Mouse (Mus musculus) large intestine, adult 2 months (tissue): ENCODE data around the gene Fhod1. TPM values are rescaled to one million over a fixed set of nuclear protein-coding genes. Genes with fewer than 3 reads are reported as not detected.
"Not testable (repeated sequence)": the region's sequence is repeated elsewhere in the genome, so short reads cannot be mapped to it uniquely, and the experiment has no call there.

ENCODE experiments used
- DNase-seq: peaks from one replicate; pipeline ENCODE4 v3.0.0-alpha.2; 2012; ENCODE audit warnings: low read depth, low spot score
- WGBS: fragments of 180-500 bp; shearing (Covaris S2); methylation state at CpG from one replicate; pipeline ENCODE4 v1.1.7; 2018; 5-methylcytosine and 5-hydroxymethylcytosine counted together
- polyA plus RNA-seq: library from polyadenylated mRNA; depleted of rRNA; stranded (reverse); fragments of >200 nt; gene quantifications from 2 replicates; pipeline ENCODE4 v1.2.3, GENCODE M21; 2012

Fhod1 gene
- polyA plus RNA-seq, 1 experiment = 20.1 TPM

DNA sequence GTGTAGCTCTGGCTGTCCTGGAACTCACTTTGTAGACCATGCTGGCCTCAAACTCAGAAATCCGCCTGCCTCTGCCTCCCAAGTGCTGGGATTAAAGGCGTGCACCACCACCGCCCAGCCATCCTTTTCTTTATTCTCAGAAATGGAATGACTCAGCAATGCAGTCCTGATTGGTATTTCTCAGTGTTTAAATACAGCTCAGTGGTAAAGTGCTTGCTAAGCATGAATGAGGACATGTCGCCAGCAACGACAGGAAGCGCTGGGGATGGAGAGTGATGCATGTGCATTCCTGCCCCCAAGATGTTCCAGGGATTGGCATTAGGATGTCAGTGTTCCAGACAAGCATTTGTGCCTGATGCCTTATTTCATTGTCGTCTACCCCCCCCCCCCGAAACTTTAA, 44.4 kb downstream of the Fhod1 start:
- WGBS = 78% methylated on average over 8 of the region's 8 CpGs
- no peak for DNase-seq

- no peak for DNase-seq
- WGBS = 79% methylated on average over 8 of the region's 8 CpGs
Measured at GRCm38 (mm10) chr8:105299962-105300361, 47.8 kb downstream of the Fhod1 start.

DNA sequence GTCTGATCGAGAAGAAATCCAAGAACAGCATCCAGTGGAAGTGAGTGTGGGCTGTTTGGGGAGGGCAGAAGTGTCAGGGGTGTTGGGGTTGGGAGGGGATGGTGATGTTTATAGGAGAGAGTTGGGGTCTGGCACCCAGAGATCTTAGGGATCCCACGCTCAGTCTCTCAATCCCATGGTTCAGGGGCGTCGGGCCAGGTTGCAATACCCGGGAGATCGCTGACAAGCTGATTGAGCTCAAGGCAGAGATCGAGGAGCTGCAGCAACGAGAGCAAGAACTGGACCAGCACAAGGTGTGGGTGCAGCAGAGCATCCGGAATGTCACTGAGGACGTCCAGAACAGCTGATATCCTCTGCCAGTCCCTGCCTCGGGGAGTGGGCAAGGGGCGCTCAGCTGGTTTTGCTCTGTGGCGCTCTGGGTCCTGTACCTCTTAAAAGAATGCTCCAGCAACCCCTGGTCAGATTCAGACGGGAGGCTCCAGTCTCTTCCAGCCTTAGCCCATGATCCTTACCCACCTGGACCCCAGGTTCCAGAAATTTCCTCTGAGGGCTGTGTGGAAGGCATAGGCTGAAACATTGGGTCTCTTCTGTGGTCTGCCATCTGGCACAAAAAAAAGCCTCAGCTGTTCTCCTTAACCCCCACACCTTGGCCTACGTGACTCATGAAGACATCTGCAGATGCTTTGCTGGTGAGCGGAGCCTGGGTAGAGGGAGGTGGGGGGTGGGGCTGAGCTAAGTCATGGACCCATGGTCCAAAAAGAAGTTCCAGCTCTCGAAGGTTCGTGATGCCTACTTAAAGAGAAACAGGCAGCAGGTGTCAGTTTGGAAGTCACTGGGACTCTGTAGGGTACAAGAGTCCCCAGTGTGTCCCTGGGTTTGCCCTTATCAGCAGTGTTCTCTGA, 49.2 kb downstream of the Fhod1 start:
- 32% methylated on average over 18 of the region's 18 CpGs for WGBS
- DNase-seq = no peak

DNA sequence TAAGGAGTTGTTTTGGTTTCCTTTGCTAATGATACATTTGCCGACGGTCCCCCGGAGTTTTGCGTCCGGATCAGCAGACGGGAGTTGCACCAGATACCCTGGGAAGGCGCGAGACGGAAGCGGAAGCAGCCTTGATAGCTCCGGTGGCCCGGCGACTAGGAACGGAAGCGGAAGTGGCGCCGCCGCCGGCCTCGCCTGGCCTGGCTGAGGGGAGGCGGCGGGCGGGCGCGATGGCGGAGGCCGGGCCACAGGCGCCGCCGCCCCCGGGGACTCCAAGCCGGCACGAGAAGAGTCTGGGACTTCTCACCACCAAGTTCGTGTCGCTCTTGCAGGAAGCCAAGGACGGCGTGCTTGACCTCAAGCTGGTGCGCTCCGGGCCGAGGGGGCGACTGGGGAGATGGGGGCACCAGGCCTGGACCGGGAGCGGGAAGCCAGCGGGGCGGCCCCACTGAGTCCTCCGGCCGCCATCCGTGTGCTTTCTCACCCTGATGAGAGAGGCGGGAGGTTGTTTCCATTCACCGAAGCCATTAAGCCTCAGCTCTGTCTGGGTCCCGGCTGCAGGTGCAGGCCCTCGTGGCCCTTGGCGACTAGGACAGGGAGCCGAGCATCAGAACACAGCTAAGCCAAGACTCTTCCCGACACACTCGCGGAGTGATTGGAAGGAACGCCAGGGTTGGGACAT, 50.1 kb downstream of the Fhod1 start, which contains the start of gene E2f4:
TSS of gene E2f4 (plus strand) at position 153 of the 682 bp plus-strand sequence.
- WGBS = 1% methylated on average over 58 of the region's 58 CpGs
- peak; percentile 82 for DNase-seq

DNA sequence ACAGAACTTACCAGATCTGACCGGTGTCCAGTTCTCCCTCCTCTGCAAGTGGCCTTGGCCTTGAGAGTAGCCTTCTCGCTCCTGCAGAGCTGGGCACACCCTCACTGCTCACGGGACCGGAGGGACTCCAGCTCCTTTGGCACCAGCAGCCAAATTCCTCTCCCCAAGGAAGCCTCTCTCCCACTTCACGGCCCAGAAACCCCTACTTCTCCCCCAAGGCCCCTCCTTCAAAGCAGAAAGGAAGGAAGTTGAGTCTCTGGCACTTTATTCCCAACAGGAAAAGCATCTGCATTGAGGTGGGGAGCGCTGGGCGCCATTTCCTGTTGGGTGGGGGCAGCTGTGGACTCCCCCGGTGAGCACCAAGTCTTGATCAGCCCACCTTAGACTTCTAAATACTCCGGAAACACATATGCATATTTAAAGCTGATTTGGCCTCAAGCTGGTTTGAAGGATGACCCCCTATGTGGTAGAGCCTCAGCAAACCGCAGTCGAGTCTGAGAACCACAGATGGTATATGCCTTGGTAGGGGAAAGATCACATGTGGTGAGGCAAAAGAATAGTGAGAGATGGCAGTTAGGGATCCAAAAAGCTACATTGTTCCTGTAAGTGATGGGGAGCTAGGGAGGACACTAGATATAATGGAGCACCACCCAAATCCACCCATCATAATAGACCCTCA, 51.7 kb downstream of the Fhod1 start, which contains the start of gene Exoc3l:
TSS of gene Exoc3l (minus strand) at position 207 of the 679 bp plus-strand sequence.
- WGBS = 63% methylated on average over 11 of the region's 11 CpGs
- no peak for DNase-seq

- WGBS = 70% methylated on average over 11 of the region's 11 CpGs
- no peak for DNase-seq
Measured at GRCm38 (mm10) chr8:105295256-105295655, 52.5 kb downstream of the Fhod1 start.

GRCm38 (mm10) chr8:105294776-105295175, 53.0 kb downstream of the Fhod1 start:
- 68% methylated on average over 9 of the region's 9 CpGs for WGBS
- no peak for DNase-seq

DNA sequence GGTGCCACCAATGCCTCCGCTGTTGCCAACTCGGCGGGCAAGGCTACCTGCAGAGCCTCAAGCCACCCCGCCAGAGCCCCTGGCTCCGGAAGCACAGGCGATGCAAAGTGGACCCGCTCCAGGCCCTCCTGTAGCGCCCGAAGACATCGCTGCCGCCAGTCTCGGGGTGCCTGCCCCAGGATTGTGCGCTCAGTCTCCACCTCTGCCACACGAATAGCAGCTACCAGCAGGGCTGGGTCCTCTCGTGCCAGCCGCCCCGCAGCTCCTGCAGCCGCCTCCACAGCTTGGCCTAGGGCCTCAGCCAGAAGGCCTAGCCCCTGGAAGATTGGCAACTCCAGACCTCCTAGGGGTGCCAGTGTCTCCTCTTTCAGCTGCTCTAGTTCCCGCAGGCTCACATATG, 54.3 kb downstream of the Fhod1 start:
- DNase-seq = no peak
- 78% methylated on average over 19 of the region's 19 CpGs for WGBS

GRCm38 (mm10) chr8:105292471-105292870, 55.3 kb downstream of the Fhod1 start:
- DNase-seq = no peak
- WGBS = 83% methylated on average over 7 of the region's 7 CpGs

DNA sequence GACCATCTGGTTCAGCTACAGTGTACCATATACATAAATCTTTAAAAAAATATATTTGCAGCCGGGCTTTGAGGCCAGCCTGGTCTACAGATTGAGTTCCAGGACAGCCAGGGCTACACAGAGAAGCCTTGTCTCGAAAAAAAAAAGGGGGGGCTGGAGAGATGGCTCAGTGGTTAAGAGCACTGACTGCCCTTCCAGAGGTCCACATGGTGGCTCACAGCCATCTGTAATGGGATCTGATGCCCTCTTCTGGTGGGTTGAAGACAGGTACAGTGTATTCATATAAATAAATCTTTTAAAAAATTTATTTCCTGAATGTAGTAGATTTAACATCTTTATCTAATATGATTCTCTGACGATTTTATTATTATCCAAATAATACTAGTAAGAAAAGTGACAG, 56.0 kb downstream of the Fhod1 start:
- 67% methylated on average over 3 of the region's 3 CpGs for WGBS
- DNase-seq = not testable (repeated sequence)

GRCm38 (mm10) chr8:105291364-105291763, 56.4 kb downstream of the Fhod1 start:
- WGBS = 64% methylated on average over 8 of the region's 8 CpGs
- DNase-seq = not testable (repeated sequence)

DNA sequence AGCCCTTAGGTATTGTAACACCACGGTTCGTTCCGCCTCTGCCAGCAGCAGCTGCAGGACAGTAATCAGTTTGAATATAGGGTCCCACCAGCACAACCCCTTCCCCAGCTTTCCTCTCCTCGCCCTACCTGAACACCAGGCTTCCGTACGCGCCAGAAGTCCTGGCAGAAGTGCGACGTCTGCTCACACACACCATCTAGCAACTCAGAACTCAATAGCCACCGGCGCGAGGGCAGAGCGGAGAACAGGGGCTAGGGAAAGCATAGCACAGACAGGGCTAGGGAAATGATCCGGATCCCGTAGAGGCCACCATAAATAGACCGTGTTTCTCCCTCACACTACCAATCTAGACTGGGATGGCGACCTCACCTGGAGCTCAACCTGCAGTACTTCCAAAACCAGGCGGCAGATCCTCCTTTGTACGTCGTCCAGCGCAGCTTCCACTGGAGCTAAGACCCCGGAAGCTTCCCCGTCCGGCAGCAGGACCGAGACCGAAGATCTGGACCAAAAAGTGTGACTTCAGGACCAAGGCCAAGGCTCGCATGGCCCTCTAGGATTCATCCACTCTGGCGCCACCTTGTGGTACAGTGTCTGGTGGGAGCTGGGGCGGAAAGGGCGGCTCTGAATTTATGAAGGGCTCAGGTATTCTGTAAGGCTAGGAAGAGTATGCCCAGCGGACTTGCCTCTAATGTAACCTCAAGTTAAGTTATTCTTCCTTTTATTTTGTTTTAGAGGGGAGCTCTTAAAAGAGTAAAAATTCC, 57.0 kb downstream of the Fhod1 start:
- DNase-seq = peak; percentile 94
- 11% methylated on average over 31 of the region's 31 CpGs for WGBS

- DNase-seq = no peak
- WGBS = 2% methylated on average over 43 of the region's 43 CpGs
Measured at GRCm38 (mm10) chr8:105289805-105290460, 57.8 kb downstream of the Fhod1 start, which contains the start of gene 4931428F04Rik. 4931428F04Rik (minus strand) TSS chr8:105289864.

GRCm38 (mm10) chr8:105288958-105289732, 58.6 kb downstream of the Fhod1 start:
- WGBS = under 1% methylated on average over 53 of the region's 53 CpGs
- DNase-seq = peak; percentile 96

- DNase-seq = no peak
- WGBS = 90% methylated on average over 5 of the region's 5 CpGs
Measured at GRCm38 (mm10) chr8:105288231-105288630, 59.5 kb downstream of the Fhod1 start.

DNA sequence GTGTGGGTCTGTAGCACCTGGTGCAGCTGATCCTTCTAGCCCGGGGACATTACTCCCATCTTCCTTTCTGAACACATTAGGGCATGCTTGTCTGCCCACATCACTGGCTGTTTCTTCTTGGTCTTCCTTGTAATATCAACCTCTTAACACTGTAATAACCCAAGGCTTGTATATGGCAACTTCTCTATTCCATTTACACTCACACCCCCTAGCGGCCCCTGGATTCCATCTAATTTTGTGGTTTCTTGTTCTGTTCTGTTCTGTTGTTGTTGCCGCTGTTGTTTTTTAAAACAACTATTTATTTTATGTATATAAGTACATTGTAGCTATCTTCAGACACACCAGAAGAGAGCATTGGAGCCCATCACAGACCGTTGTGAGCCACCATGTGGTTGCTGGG, 60.8 kb downstream of the Fhod1 start:
- DNase-seq = no peak

DNA sequence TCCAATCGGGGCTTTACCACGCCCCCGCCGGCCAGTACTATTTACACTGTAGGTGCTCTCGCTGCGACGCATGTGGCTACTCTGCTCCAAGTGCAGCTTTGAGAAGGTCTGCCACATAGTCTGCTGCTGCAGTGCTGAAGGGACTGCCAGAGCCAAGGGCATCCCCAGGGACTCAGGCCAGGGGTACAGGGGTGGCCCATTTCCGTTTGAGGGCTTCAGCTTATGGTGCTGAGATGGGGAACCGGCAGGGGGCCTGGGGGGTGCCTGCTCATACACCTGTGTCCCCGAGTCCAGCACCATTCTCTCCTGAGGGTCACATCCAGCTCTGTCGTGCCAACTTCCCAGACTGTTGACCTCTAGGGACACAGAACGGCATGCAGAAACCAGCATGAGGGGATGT, 62.2 kb downstream of the Fhod1 start:
- DNase-seq = no peak
- 76% methylated on average over 12 of the region's 12 CpGs for WGBS

More for the DNA sequence above, 60.8 kb downstream of the Fhod1 start:
- WGBS = 93% methylated on average over 4 of the region's 4 CpGs

DNA sequence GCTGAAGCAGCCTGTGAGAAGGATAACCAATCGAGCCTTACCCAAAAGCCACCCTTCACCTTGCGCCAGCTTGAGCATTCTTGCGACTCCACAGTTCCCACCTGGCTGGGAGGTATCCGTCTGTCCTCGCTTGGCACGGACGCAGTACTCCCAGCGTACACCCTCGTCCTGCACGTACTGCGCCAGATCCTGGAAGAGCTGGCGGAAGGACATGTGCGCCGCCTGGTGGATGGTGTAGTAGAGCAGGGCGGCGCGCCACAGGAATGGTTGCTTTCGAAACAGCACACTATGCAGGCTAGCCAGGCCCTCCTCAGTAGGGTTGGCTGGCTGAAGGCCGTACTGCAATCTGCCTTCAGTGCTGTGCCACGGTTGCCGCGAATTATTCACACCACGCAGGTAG, 64.7 kb downstream of the Fhod1 start:
- no peak for DNase-seq
- 37% methylated on average over 23 of the region's 23 CpGs for WGBS
